Mouse (Mus musculus) intestine, embryonic 14.5 days (tissue): Measurements from ENCODE around the gene Coq9. TPM values are rescaled to one million over a fixed set of nuclear protein-coding genes. Genes with fewer than 3 reads are reported as not detected.
"Not testable (repeated sequence)": the region's sequence is repeated elsewhere in the genome, so short reads cannot be mapped to it uniquely, and the experiment has no call there.

Experiments
- ATAC-seq: fragments of 200-750 bp; cut with Nextera tagmentation; replicated peaks from 2 replicates; pipeline ENCODE4 v1.8.0; 2017; ENCODE audit warnings: low read depth, moderate number of reproducible peaks, moderate TSS enrichment, moderate library complexity; ENCODE audit not compliant: low FRiP score, low TSS enrichment
- DNase-seq: peaks from one replicate; pipeline ENCODE4 v3.0.0-alpha.2; 2018; ENCODE audit warnings: low spot score
- H3K27ac ChIP-seq: fragments of 300-500 bp; sonication (generic); 2 replicates; pipeline ENCODE4 v1.5.1; 2014; ENCODE audit warnings: low read depth, mild to moderate bottlenecking, control low read depth
- H3K27me3 ChIP-seq: fragments of 300-500 bp; sonication (generic); replicated peaks from 2 replicates; pipeline ENCODE4 v1.6.1; 2014; ENCODE audit warnings: low read length, control low read depth; ENCODE audit not compliant: control insufficient read depth, insufficient read depth
- H3K36me3 ChIP-seq: fragments of 300-500 bp; sonication (generic); 2 replicates; pipeline ENCODE4 v1.6.1; 2014; ENCODE audit warnings: low read length, control low read depth; ENCODE audit not compliant: control insufficient read depth, insufficient read depth
- H3K4me1 ChIP-seq: fragments of 300-500 bp; sonication (generic); replicated peaks from 2 replicates; pipeline ENCODE4 v1.6.1; 2014; ENCODE audit warnings: low read length, control low read depth, mixed read lengths; ENCODE audit not compliant: control insufficient read depth, insufficient read depth
- H3K4me2 ChIP-seq: fragments of 300-500 bp; sonication (generic); 2 replicates; pipeline ENCODE4 v1.6.1; 2014; ENCODE audit warnings: low read length
- H3K4me3 ChIP-seq: fragments of 300-500 bp; sonication (generic); 2 replicates; pipeline ENCODE4 v1.5.1; 2014; ENCODE audit warnings: low read depth, low read length, control low read depth, mixed read lengths
- H3K9ac ChIP-seq: fragments of 300-500 bp; sonication (generic); 2 replicates; pipeline ENCODE4 v1.6.1; 2014; ENCODE audit warnings: mild to moderate bottlenecking, low read length
- H3K9me3 ChIP-seq: fragments of 300-500 bp; sonication (generic); 2 replicates; pipeline ENCODE4 v1.6.1; 2016; ENCODE audit warnings: low read length, control low read depth; ENCODE audit not compliant: control insufficient read depth
- WGBS: fragments of 180-500 bp; shearing (Covaris S2); extraction: QIAGEN DNeasy Blood & Tissue Kit; methylation state at CpG from one replicate; pipeline ENCODE4 v1.1.7; 2014; 5-methylcytosine and 5-hydroxymethylcytosine counted together
- polyA plus RNA-seq: library from polyadenylated mRNA; unstranded; fragments of >200 nt; fragmentation: Nextera tagmentation; extraction: Ambion mirVana; gene quantifications from 2 replicates; pipeline ENCODE4 v1.2.1, GENCODE M21; 2014

The Coq9 gene
- polyA plus RNA-seq, 1 experiment from 2014 or later, result 83.4 TPM

- not testable (repeated sequence) for H3K9me3 ChIP-seq, H3K27me3 ChIP-seq, H3K27ac ChIP-seq, H3K4me2 ChIP-seq, ATAC-seq, H3K4me3 ChIP-seq, DNase-seq, H3K9ac ChIP-seq
- WGBS, result 74% methylated on average over 7 of the region's 7 CpGs
- Histone ChIP-seq H3K36me3 (peaks cover 28% of the 10 kb centered on the region), H3K4me1 (peaks cover 11% of the 10 kb centered on the region)
These were observed 4.2 kb upstream of the Coq9 start for GRCm38 (mm10) chr8:94833901-94834405.

GRCm38 (mm10) chr8:94835751-94836150 lies 2.4 kb upstream of the Coq9 start:
- not testable (repeated sequence) for DNase-seq
- peaks cover 19% of the 10 kb centered on the region for H3K36me3 ChIP-seq
- WGBS, result 95% methylated on average over 13 of the region's 13 CpGs

GRCm38 (mm10) chr8:94836456-94837240 lies 1.5 kb upstream of the Coq9 start:
- Histone ChIP-seq H3K27ac (no peak overlapping the region), H3K4me1 (peaks cover 15% of the 10 kb centered on the region), H3K9me3 (no peaks in the 10 kb centered on the region), H3K27me3 (no peaks in the 10 kb centered on the region), H3K4me3 (peak overlapping the region; percentile 96), H3K36me3 (peaks cover 11% of the 10 kb centered on the region), H3K4me2 (peak overlapping the region; percentile 92), H3K9ac (peak overlapping the region; percentile 94)
- 60% methylated on average over 11 of the region's 11 CpGs for WGBS
- DNase-seq (no peak), ATAC-seq (no peak)

More at GRCm38 (mm10) chr8:94835751-94836150, 2.4 kb upstream of the Coq9 start:
- not testable (repeated sequence) for H3K4me2 ChIP-seq, H3K27ac ChIP-seq, H3K4me3 ChIP-seq, H3K27me3 ChIP-seq, H3K9me3 ChIP-seq, H3K9ac ChIP-seq, ATAC-seq
- H3K4me1 ChIP-seq, result peaks cover 15% of the 10 kb centered on the region

GRCm38 (mm10) chr8:94838600-94838999 lies 479 bp downstream of the Coq9 start:
- Histone ChIP-seq H3K36me3 (peaks cover 4% of the 10 kb centered on the region; the same call in 1 of the 2 replicates), H3K27ac (peak overlapping the region; percentile 88), H3K4me3 (peak overlapping the region; percentile 96), H3K27me3 (no peaks in the 10 kb centered on the region), H3K9ac (peak overlapping the region; percentile 94), H3K4me1 (peaks cover 15% of the 10 kb centered on the region), H3K4me2 (peak overlapping the region; percentile 92), H3K9me3 (no peaks in the 10 kb centered on the region)
- peak; percentile 72 for ATAC-seq
- DNase-seq, result no peak
- WGBS, result under 1% methylated on average over 24 of the region's 24 CpGs

GRCm38 (mm10) chr8:94841183-94841582 lies 3.1 kb downstream of the Coq9 start:
- Histone ChIP-seq H3K4me3 (no peak overlapping the region), H3K27ac (no peak overlapping the region), H3K36me3 (peaks cover 27% of the 10 kb centered on the region), H3K9me3 (no peaks in the 10 kb centered on the region), H3K4me1 (peaks cover 15% of the 10 kb centered on the region), H3K4me2 (no peak overlapping the region), H3K9ac (no peak overlapping the region), H3K27me3 (no peaks in the 10 kb centered on the region)
- WGBS, result 57% methylated on average over 2 of the region's 2 CpGs
- no peak for DNase-seq
- no peak for ATAC-seq

- H3K27ac ChIP-seq, result no peak overlapping the region
- no peak overlapping the region for H3K4me3 ChIP-seq
- DNase-seq (no peak), ATAC-seq (no peak)
- no peaks in the 10 kb centered on the region for H3K9me3 ChIP-seq
- H3K4me2 ChIP-seq, result no peak overlapping the region
- no peak overlapping the region for H3K9ac ChIP-seq
- H3K4me1 ChIP-seq, result no peaks in the 10 kb centered on the region
- peaks cover 85% of the 10 kb centered on the region for H3K36me3 ChIP-seq
- no peaks in the 10 kb centered on the region for H3K27me3 ChIP-seq
- WGBS, result 88% methylated on average over 5 of the region's 5 CpGs
These were observed 11.9 kb downstream of the Coq9 start for GRCm38 (mm10) chr8:94850049-94850448.

GRCm38 (mm10) chr8:94854761-94855160 lies 16.6 kb downstream of the Coq9 start:
- ATAC-seq, H3K27me3 ChIP-seq, H3K4me3 ChIP-seq, H3K4me2 ChIP-seq, DNase-seq, H3K9me3 ChIP-seq, H3K9ac ChIP-seq, H3K27ac ChIP-seq: not testable (repeated sequence)
- peaks cover 13% of the 10 kb centered on the region; the same call in 1 of the 2 replicates for H3K4me1 ChIP-seq
- WGBS, result 90% methylated on average over 11 of the region's 11 CpGs
- peaks cover 50% of the 10 kb centered on the region for H3K36me3 ChIP-seq

- no peak overlapping the region for H3K9ac ChIP-seq
- H3K27ac ChIP-seq, result 0 out of 2 replicates have a peak overlapping the region, but pooled peaks have one; percentile 70
- H3K27me3 ChIP-seq, result no peaks in the 10 kb centered on the region
- H3K4me2 ChIP-seq, result peak overlapping the region; percentile 28; the same call in 1 of the 2 replicates
- 29% methylated on average over 5 of the region's 5 CpGs for WGBS
- peaks cover 13% of the 10 kb centered on the region; the same call in 1 of the 2 replicates for H3K4me1 ChIP-seq
- no peaks in the 10 kb centered on the region for H3K9me3 ChIP-seq
- H3K36me3 ChIP-seq, result peaks cover 47% of the 10 kb centered on the region
- DNase-seq, result no peak
- peak overlapping the region; percentile 99; the same call in 1 of the 2 replicates for H3K4me3 ChIP-seq
- ATAC-seq, result no peak
These were observed 18.9 kb downstream of the Coq9 start for GRCm38 (mm10) chr8:94857011-94857345.
